Mouse (Mus musculus): ENCODE data around the gene Spred1. TPM values are rescaled to one million over a fixed set of nuclear protein-coding genes. Genes with fewer than 3 reads are reported as not detected.
A peak's percentile ranks its signal among the peaks of the same experiment; 100 is the strongest.
"Not testable (repeated sequence)": the region's sequence is repeated elsewhere in the genome, so short reads cannot be mapped to it uniquely, and the experiment has no call there.

Spred1 gene
- total and polyA plus RNA-seq, 2 experiments from 2014 or later, result 11.3 to 66.9 TPM

GRCm38 (mm10) chr2:117124839-117125238 is 3.7 kb downstream of the Spred1 start:
- no peak for ATAC-seq
- H3K9me3 ChIP-seq (ENCODE audit: low read length), result no peaks in the 10 kb centered on the region
- 57% methylated on average over 2 of the region's 2 CpGs for WGBS
- 0 out of 2 replicates have a peak overlapping the region, but pooled peaks have one; percentile 5 for H3K4me3 ChIP-seq (ENCODE audit: low read depth, low read length)
- H3K36me3 ChIP-seq (ENCODE audit: insufficient read depth), result no peaks in the 10 kb centered on the region; the same call in 1 of the 2 replicates
- TF ChIP-seq CTCF (IDR thresholded peaks at IDR 0.05; ENCODE audit: low read depth), result no peak
- no peak overlapping the region for H3K27ac ChIP-seq (ENCODE audit: low read depth, low read length)
- H3K27me3 ChIP-seq (ENCODE audit: insufficient read depth, low read length), result no peaks in the 10 kb centered on the region
- DNase-seq, result no peak
- H3K9ac ChIP-seq, result no peak overlapping the region
- peak overlapping the region; percentile 21; the same call in 1 of the 2 replicates for H3K4me2 ChIP-seq (ENCODE audit: low read depth)
- peaks cover 6% of the 10 kb centered on the region; the same call in 1 of the 2 replicates for H3K4me1 ChIP-seq (ENCODE audit: insufficient read depth)

GRCm38 (mm10) chr2:117129156-117129555 is 8.0 kb downstream of the Spred1 start:
- TF ChIP-seq CTCF (IDR thresholded peaks at IDR 0.05; ENCODE audit: low read depth), result no peak
- H3K4me3 ChIP-seq (ENCODE audit: low read depth, low read length), result no peak overlapping the region
- peaks cover 3% of the 10 kb centered on the region; the same call in 1 of the 2 replicates for H3K4me1 ChIP-seq (ENCODE audit: insufficient read depth)
- no peaks in the 10 kb centered on the region for H3K9me3 ChIP-seq (ENCODE audit: low read length)
- H3K4me2 ChIP-seq (ENCODE audit: low read depth), result no peak overlapping the region
- no peak for DNase-seq
- H3K27ac ChIP-seq (ENCODE audit: low read depth, low read length), result no peak overlapping the region
- no peaks in the 10 kb centered on the region; the same call in 1 of the 2 replicates for H3K36me3 ChIP-seq (ENCODE audit: insufficient read depth)
- no peaks in the 10 kb centered on the region for H3K27me3 ChIP-seq (ENCODE audit: insufficient read depth, low read length)
- no peak for ATAC-seq
- WGBS, result 87% methylated on average over 2 of the region's 2 CpGs
- no peak overlapping the region for H3K9ac ChIP-seq

DNA sequence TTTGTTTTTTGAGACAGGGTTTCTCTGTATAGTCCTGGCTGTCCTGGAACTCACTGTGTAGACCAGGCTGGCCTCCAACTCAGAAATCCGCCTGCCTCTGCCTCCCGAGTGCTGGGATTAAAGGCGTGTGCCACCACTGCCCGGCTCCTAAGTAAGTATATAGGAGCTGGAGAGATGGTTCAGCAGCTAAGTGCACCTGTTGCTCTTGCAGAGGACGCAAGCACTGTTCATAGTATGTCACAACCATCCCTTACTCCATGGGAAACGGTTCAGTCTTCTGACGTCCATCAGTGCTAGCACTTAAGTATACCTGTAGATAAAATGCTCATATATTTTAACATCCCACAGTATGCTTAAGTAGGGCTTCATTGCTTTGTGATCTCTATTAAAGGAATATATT is 9.9 kb downstream of the Spred1 start:
- H3K27me3 ChIP-seq (ENCODE audit: insufficient read depth, low read length); DNase-seq; H3K36me3 ChIP-seq (ENCODE audit: insufficient read depth); H3K9ac ChIP-seq; H3K27ac ChIP-seq (ENCODE audit: low read depth, low read length); H3K4me1 ChIP-seq (ENCODE audit: insufficient read depth); H3K9me3 ChIP-seq (ENCODE audit: low read length); ATAC-seq; H3K4me3 ChIP-seq (ENCODE audit: low read depth, low read length); H3K4me2 ChIP-seq (ENCODE audit: low read depth): not testable (repeated sequence)
- 92% methylated on average over 7 of the region's 7 CpGs for WGBS

GRCm38 (mm10) chr2:117131910-117132309 is 10.7 kb downstream of the Spred1 start:
- no peak for DNase-seq

GRCm38 (mm10) chr2:117133541-117133940 is 12.4 kb downstream of the Spred1 start:
- 84% methylated on average over 2 of the region's 2 CpGs for WGBS
- Histone ChIP-seq H3K4me1 (ENCODE audit: insufficient read depth) (no peaks in the 10 kb centered on the region), H3K36me3 (ENCODE audit: insufficient read depth) (no peaks in the 10 kb centered on the region), H3K4me2 (ENCODE audit: low read depth) (no peak overlapping the region), H3K4me3 (ENCODE audit: low read depth, low read length) (no peak overlapping the region), H3K27me3 (ENCODE audit: insufficient read depth, low read length) (no peaks in the 10 kb centered on the region), H3K27ac (ENCODE audit: low read depth, low read length) (no peak overlapping the region), H3K9me3 (ENCODE audit: low read length) (no peaks in the 10 kb centered on the region), H3K9ac (no peak overlapping the region)
- TF ChIP-seq CTCF (IDR thresholded peaks at IDR 0.05; ENCODE audit: low read depth), result no peak
- DNase-seq (no peak), ATAC-seq (no peak)

More at GRCm38 (mm10) chr2:117131910-117132309, 10.7 kb downstream of the Spred1 start:
- no peaks in the 10 kb centered on the region; the same call in 1 of the 2 replicates for H3K36me3 ChIP-seq (ENCODE audit: insufficient read depth)
- no peaks in the 10 kb centered on the region for H3K4me1 ChIP-seq (ENCODE audit: insufficient read depth)
- H3K4me2 ChIP-seq (ENCODE audit: low read depth), result no peak overlapping the region
- no peak for ATAC-seq
- H3K9ac ChIP-seq, result no peak overlapping the region
- no peak overlapping the region for H3K4me3 ChIP-seq (ENCODE audit: low read depth, low read length)
- 70% methylated on average over 1 of the region's 1 CpGs for WGBS
- no peak for TF ChIP-seq CTCF (IDR thresholded peaks at IDR 0.05; ENCODE audit: low read depth)
- no peaks in the 10 kb centered on the region for H3K27me3 ChIP-seq (ENCODE audit: insufficient read depth, low read length)
- H3K27ac ChIP-seq (ENCODE audit: low read depth, low read length), result no peak overlapping the region
- no peaks in the 10 kb centered on the region for H3K9me3 ChIP-seq (ENCODE audit: low read length)

- DNase-seq (no peak), ATAC-seq (no peak)
- 8% methylated on average over 1 of the region's 1 CpGs for WGBS
- Histone ChIP-seq H3K4me1 (ENCODE audit: insufficient read depth) (0 out of 2 replicates have a peak, but pooled peaks cover 3% of the 10 kb centered on the region), H3K9ac (no peak overlapping the region), H3K9me3 (ENCODE audit: low read length) (no peaks in the 10 kb centered on the region), H3K27me3 (ENCODE audit: insufficient read depth, low read length) (no peaks in the 10 kb centered on the region), H3K4me2 (ENCODE audit: low read depth) (no peak overlapping the region), H3K4me3 (ENCODE audit: low read depth, low read length) (no peak overlapping the region), H3K36me3 (ENCODE audit: insufficient read depth) (no peaks in the 10 kb centered on the region), H3K27ac (ENCODE audit: low read depth, low read length) (no peak overlapping the region)
- TF ChIP-seq CTCF (IDR thresholded peaks at IDR 0.05; ENCODE audit: low read depth), result no peak
Measured at GRCm38 (mm10) chr2:117137751-117138150, 16.6 kb downstream of the Spred1 start.

DNA sequence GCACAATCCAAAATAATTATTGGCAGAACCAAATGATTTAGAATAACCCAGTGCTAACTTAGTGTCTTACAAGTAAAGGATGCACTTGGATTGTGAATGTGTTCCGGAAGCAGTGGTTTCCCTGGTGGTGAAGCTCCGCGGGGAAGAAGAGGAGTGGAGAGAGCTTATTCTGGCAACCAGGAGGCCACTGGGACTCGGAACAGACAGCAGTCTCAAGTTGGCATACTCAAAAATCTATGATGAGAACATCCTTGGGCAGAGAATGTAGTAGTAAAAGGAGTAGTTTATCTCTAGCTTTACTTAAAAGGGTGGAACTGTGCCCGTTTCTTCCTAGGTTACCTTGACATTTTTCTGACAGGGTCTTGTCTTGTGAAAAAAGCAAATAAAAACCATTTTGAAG is 17.8 kb downstream of the Spred1 start:
- Histone ChIP-seq H3K36me3 (ENCODE audit: insufficient read depth) (no peaks in the 10 kb centered on the region), H3K4me2 (ENCODE audit: low read depth) (no peak overlapping the region), H3K9ac (no peak overlapping the region), H3K4me1 (ENCODE audit: insufficient read depth) (0 out of 2 replicates have a peak, but pooled peaks cover 3% of the 10 kb centered on the region), H3K27me3 (ENCODE audit: insufficient read depth, low read length) (no peaks in the 10 kb centered on the region), H3K27ac (ENCODE audit: low read depth, low read length) (no peak overlapping the region), H3K9me3 (ENCODE audit: low read length) (no peaks in the 10 kb centered on the region), H3K4me3 (ENCODE audit: low read depth, low read length) (no peak overlapping the region)
- no peak for TF ChIP-seq CTCF (IDR thresholded peaks at IDR 0.05; ENCODE audit: low read depth)
- no peak for DNase-seq
- 85% methylated on average over 5 of the region's 5 CpGs for WGBS
- ATAC-seq, result no peak
